Mouse (Mus musculus) CH12.LX (cell line): ENCODE results near the gene Ncoa1.

Source experiments
- CTCF ChIP-seq, 2 experiments: IDR thresholded peaks in 1 of 2; conservative IDR thresholded peaks in 1 of 2; 2 replicates each; pipeline ENCODE4 v1.5.1; 2011 to 2012; ENCODE audit warnings: low read depth in 2 of 2, low read length in 2 of 2, improper control_type of control experiment in 1 of 2, inconsistent platforms in 1 of 2, mild to moderate bottlenecking in 1 of 2, moderate library complexity in 1 of 2
- EP300 ChIP-seq: IDR thresholded peaks from 2 replicates; pipeline ENCODE4 v1.6.1; 2011; ENCODE audit warnings: low read length, improper control_type of control experiment
- ETS1 ChIP-seq: conservative IDR thresholded peaks from 2 replicates; pipeline ENCODE4 v1.6.1; 2012; ENCODE audit warnings: low read depth, mild to moderate bottlenecking, inconsistent platforms, low read length, improper control_type of control experiment, moderate library complexity
- KAT2A ChIP-seq: IDR thresholded peaks from 2 replicates; pipeline ENCODE4 v1.6.1; 2012; ENCODE audit warnings: low read length, improper control_type of control experiment, inconsistent platforms; ENCODE audit not compliant: insufficient replicate concordance
- MAFK ChIP-seq: IDR thresholded peaks from 2 replicates; pipeline ENCODE4 v1.6.1; 2011; ENCODE audit warnings: low read length, improper control_type of control experiment; ENCODE audit not compliant: insufficient replicate concordance
- MAZ ChIP-seq: IDR thresholded peaks from 2 replicates; pipeline ENCODE4 v1.6.1; 2012; ENCODE audit warnings: low read depth, mild to moderate bottlenecking, inconsistent platforms, low read length, improper control_type of control experiment, moderate library complexity
- POLR2A ChIP-seq: IDR thresholded peaks from 2 replicates; pipeline ENCODE4 v1.6.1; 2011; ENCODE audit warnings: low read depth, mild to moderate bottlenecking, improper control_type of control experiment, low read length
- RCOR1 ChIP-seq: conservative IDR thresholded peaks from 2 replicates; pipeline ENCODE4 v1.6.1; 2012; ENCODE audit warnings: low read depth, mild to moderate bottlenecking, inconsistent platforms, low read length, improper control_type of control experiment
- SIN3A ChIP-seq: IDR thresholded peaks from 2 replicates; pipeline ENCODE4 v1.6.1; 2012; ENCODE audit warnings: low read length, improper control_type of control experiment, inconsistent platforms
- TCF12 ChIP-seq: IDR thresholded peaks from 2 replicates; pipeline ENCODE4 v1.6.1; 2014; ENCODE audit warnings: low read depth, mild to moderate bottlenecking, inconsistent platforms, low read length, improper control_type of control experiment
- USF1 ChIP-seq: IDR thresholded peaks from 2 replicates; pipeline ENCODE4 v1.6.1; 2014; ENCODE audit warnings: low read depth, mild to moderate bottlenecking, inconsistent platforms, low read length, improper control_type of control experiment
- ZKSCAN1 ChIP-seq: IDR thresholded peaks from 2 replicates; pipeline ENCODE4 v1.6.1; 2012; ENCODE audit warnings: low read depth, inconsistent platforms, low read length, improper control_type of control experiment, borderline replicate concordance
- ZMIZ1 ChIP-seq: IDR thresholded peaks from 2 replicates; pipeline ENCODE4 v1.6.1; 2012; ENCODE audit warnings: low read depth, mild to moderate bottlenecking, inconsistent platforms, low read length, improper control_type of control experiment
- ZNF384 ChIP-seq: IDR thresholded peaks from 2 replicates; pipeline ENCODE4 v1.6.1; 2012; ENCODE audit warnings: low read depth, low read length, improper control_type of control experiment, inconsistent platforms

DNA sequence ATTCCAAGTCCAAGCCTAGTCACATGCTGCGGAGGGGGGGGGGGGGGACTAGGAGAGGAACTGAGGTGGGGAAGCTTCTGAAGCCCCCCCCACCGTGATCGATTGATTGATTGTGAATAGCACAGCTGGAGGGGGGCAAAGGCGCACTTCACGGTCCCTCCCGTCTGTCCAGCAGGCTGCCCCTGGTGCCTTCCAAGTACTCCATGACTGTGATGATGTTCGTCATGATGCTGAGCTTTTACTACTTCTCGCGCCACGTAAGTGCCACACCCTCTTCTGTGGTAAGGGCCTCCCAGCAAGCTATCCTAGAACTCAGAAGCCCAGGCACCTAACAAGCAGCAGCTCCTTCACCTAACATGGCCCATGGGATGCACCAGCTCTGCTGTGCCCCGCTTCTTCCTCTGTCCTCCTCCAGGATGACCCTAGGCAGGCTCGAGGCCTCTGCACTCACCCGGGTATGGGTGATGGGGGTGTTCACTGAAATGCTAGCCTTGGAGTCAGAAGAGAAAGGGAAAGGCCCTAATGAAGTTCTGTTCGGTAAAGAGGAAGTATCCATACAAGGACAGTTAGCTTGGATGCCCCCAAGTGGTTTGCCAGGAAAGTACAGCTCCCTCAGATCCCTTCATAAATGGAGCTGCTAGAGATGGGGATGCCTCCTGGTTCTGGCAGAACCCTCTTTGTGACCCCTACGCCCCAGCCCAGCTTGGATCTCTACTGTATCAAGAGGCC, 268.4 kb downstream of the Ncoa1 start:
- no peak for TF ChIP-seq ZMIZ1
- no peak for TF ChIP-seq USF1
- peak; percentile 76 to 82 for TF ChIP-seq CTCF (conservative IDR thresholded peaks at IDR 0.05 in 1 of 2, IDR thresholded peaks at IDR 0.05 in 1 of 2; ENCODE audit: low read depth in 2 of 2, low read length in 2 of 2)
- no peak for TF ChIP-seq MAZ
- TF ChIP-seq ZKSCAN1, result no peak
- no peak for TF ChIP-seq ZNF384
- TF ChIP-seq POLR2A, result no peak
- no peak for TF ChIP-seq ETS1
- no peak for TF ChIP-seq TCF12
- TF ChIP-seq MAFK, result no peak
- no peak for TF ChIP-seq RCOR1
- no peak for TF ChIP-seq EP300
- TF ChIP-seq SIN3A, result no peak
- no peak for TF ChIP-seq KAT2A
